Mouse (Mus musculus): Measurements from ENCODE around the gene Kntc1.

Kntc1 gene

DNA sequence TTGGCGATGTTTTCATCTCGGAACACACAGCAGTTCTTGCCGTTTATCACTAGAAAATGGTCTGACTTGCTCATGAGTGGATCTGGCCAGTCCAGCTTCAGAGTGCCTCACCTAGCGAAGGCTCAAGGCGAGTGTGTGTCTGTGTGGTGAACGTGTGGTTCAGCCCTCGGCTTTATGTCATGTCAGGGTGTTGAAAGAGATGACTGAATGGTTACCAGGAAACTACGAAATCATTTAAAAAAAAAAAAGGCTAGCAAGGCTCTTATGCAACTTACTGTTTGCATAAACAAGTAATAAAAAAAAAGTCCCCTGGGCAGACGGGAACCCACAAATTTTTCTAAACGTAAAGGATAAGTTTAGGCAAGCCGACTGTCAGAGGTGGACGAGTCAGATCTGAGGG lies 115.8 kb downstream of the Kntc1 start, which contains the start of gene Hcar2:
Gene Hcar2 (minus strand): TSS at position 135 of the 400 bp plus-strand sequence.
- no peak for DNase-seq (ENCODE audit: low read depth, low spot score)

DNA sequence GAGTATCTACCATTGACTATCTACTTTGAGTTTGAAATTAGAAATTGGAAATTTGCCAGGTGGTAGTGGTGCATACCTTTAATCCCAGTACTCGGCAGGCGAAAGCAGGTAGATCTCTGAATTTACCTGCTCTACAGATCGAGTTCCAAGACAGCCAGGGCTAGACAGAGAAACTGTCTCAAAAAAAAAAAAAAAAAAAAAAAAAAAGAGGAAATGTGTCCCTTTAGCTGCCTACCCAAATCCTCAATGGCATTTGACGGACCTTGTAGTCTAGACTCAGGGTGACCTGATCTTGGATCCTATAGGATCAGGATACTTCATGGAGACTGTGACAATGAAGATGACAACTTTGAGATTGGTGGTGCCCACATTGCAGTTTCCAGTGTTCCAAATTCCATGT lies 116.9 kb downstream of the Kntc1 start:
- DNase-seq (ENCODE audit: low read depth, low spot score) = no peak

DNA sequence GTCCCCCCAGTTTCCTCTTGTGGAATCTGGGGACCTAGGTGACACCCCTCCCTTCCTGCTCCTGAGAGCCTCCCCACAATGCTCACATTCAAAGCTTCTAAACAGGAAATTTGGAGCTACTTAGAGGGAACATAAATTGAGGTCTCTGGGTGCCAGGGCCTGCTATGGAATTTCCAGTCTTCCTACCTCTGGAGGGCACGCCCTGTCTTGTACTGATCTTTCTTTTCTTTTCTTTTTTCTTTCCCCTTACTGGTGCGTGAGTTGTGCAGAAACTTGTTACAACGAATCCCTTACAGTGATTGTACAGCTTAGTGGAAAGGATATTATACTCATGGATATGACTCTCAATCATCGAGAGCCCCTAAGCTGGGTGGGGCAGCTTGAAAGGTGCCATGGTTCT lies 120.1 kb downstream of the Kntc1 start:
- DNase-seq (ENCODE audit: low read depth, low spot score) = no peak
